Mouse (Mus musculus): ENCODE measurements around the gene Lmna. TPM values are rescaled to one million over a fixed set of nuclear protein-coding genes. Genes with fewer than 3 reads are reported as not detected.
A peak's percentile ranks its signal among the peaks of the same experiment; 100 is the strongest.

The Lmna gene
- total RNA-seq, 2 experiments from 2014 or later, result 109 to 113 TPM

DNA sequence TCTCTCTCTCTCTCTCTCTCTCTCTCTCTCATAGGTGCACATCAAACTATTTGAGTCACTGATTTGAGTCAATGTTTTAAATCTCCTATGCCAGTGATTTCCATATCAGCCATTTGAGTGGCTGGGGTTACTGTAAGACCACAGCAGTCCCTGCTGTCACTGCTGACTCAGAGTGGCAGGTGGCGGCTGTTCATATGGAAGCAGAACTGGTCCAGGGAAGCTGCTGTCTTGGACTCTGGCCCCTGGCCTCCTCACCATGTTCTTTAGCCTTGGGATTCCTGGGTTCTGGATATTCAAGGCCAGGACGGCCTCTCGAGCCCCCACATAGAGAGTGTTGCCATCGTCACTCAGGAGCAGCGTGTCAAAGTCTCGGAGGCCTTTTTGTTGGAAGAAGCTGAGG, 57.0 kb downstream of the Lmna start:
- no peak for DNase-seq (ENCODE audit: low spot score in 2 of 2)

- DNase-seq (ENCODE audit: low spot score in 2 of 2), result no peak
These were observed 57.5 kb downstream of the Lmna start for GRCm38 (mm10) chr3:88452246-88452645.

- no peak for DNase-seq (ENCODE audit: low spot score in 2 of 2)
These were observed 59.2 kb downstream of the Lmna start for GRCm38 (mm10) chr3:88450379-88451131.

DNA sequence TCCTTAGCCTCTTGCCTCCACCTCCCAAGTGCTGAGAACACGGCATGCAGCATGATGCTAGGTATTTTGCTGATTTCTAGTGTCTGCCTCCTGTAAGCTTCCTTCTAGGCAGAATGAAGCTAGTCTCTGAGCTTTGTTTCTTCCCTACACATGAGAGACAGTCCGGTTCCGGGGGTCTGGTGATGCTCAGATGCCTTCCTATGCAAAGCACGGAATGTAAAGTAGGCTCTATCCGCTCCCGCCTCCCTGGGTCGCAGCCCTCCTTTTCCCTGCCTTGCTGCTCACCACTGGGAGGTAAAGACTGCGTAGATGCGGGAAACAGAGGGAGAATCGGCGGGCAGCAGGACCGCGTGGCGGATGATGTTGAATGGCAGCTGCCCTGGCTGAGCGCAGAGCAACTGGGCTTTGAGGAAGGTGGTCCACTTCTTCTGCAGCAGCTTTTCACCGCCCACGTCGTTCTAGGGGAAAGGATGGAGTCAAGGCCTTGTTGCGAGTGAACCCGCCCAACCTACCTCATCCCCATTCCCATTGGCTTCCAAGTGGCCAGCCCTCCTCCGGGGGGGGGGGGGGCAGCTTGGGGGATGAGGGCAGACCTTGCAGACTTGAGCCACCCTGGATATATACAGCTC, 60.2 kb downstream of the Lmna start:
- no peak for DNase-seq (ENCODE audit: low spot score in 2 of 2)

DNA sequence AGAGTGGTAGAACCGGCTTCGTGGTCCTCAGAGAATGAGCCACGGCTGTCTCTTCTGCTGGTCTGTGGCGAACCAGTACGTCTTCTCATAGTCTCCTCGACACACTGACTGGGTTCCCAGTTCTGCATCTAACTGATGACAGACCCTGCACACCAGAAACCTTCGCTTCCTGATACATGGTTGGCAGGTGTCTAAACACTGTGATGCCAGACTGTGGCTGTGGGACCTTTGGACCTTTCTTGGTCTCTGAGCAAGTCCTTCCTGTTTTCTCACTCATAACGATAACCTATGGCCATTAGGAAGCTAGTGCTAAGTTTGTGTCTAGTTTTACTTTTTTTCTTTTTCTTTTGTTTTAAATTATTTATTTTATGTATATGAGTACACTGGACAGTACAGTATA, 61.3 kb downstream of the Lmna start:
- DNase-seq (ENCODE audit: low spot score in 2 of 2), result no peak

GRCm38 (mm10) chr3:88447676-88448183, 62.0 kb downstream of the Lmna start:
- no peak for DNase-seq (ENCODE audit: low spot score in 2 of 2)

- no peak for DNase-seq (ENCODE audit: low spot score in 2 of 2)
These were observed 63.2 kb downstream of the Lmna start for GRCm38 (mm10) chr3:88446471-88447123.

DNA sequence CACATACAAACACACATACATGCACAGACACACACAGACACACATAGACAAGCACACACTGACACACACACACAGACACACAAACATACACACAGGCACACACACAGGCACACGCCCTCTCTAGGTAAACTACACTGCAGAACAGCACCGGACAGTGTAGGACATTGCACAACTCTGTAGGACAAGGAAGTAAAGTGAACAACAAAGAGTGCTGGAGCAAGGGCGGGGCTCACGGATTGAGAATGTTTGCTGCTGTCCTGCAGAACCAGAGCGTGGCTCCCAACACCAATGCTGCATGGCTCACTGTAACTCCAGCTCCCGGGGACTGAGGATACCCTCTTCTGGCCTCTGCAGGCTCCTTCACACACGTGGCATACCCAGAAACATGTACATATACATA, 66.9 kb downstream of the Lmna start:
- no peak for DNase-seq (ENCODE audit: low spot score in 2 of 2)

- DNase-seq (ENCODE audit: low spot score in 2 of 2), result no peak
These were observed 67.3 kb downstream of the Lmna start for GRCm38 (mm10) chr3:88442488-88442887.

DNA sequence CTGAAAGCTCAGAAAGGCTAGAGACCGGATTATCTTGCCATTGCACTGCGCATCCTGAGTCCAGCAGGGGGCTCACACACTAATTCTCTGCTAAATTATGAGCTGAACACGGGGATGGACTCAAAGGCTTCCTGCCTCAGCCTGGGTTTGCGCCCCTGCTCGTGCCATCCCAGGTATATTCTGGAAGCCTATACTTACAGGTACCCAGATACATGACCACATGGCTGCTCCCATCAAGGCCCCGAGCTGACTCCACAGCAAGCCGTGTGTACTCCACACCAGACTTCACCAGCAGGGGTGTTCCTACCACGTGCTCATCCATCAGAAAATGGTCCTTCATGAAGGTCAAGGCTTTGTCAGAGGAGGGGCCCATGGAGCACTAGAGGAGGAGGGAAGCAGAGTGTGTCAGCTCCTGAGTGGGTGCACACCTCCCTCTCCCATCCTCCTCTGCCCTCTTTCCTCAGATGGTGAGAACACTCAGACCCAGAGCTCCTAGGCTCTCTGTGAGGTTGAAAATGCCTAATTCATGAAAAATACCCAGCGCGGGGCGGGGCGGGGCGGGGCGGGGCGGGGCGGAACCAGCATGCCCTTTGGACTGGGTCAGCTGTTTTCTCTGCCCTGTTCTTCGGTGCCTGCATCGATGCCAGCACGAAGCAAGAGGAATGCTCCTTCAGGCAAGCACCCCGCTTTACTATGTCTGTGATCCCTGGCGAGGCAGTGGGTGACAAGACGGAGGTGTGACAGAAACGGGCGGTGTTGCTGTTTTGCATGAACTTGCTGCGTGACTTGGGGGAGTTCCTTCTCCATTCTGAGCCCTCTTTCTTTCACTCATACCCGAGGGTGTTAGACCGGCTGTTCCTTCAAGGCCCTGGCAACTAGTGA, 69.0 kb downstream of the Lmna start:
- DNase-seq (ENCODE audit: low spot score in 2 of 2), result no peak

DNA sequence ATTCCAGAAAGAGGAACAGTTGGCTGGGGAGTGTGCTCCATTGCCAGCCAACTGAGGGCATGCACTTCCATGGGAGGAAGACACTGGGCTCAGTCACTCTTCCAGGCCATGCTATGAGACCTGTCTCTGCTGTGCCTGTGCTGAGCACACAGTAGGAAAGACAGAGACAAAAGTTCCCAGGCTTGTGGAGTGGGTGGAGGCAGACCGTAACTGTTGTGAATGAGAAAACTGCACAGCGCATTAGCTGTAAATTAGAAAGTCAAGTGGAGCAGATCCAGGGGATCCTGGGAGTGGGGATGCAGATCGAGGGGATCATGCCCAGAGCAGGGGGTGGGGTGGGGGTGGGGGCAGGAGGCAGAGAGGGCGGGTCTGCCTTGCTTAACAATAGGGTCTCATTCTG, 70.2 kb downstream of the Lmna start:
- DNase-seq (ENCODE audit: low spot score in 2 of 2), result no peak

DNA sequence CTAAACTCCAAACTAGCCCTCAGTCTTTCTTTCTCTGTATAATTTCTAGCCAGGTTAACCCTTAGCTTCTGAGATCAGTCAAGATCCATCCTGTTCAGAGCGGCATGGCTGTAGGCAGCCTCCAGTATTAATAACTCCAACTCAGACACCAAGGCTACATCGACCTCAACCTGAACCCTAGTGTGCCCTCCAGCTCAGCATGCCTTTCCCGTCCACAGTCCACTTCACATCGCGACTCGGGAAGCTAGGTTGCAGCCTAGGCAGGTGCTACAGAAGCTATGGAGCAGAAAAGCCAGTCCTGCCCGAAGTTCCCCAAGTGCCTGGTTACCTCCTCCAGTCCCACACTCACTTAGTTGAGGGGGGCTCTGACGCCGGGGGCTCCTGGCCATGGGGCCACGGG, 72.3 kb downstream of the Lmna start:
- no peak for DNase-seq (ENCODE audit: low spot score in 2 of 2)

- DNase-seq (ENCODE audit: low spot score in 2 of 2), result peak; percentile 37 to 46
These were observed 73.2 kb downstream of the Lmna start for GRCm38 (mm10) chr3:88436395-88437201.

DNA sequence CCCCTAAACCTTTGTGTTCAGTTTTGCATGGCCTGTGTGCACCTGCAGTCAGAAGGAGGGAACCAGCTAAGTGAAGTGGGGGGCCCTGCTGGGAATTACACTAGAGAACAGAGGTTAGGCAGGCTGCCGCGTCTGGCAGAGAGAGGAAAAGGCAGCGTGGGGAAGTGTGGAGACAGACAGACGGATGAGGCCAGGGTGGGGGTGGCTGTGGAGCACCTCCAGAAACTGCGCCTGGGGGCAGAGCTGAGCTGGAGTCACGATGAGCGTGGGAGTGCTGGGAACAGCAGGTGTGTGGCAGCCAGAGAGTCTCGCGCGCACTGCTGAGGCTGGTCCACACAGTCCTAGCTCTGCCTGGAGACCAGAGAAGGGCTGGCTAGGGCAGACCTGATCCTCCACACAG, 74.2 kb downstream of the Lmna start:
- no peak for DNase-seq (ENCODE audit: low spot score in 2 of 2)

Small RNA genes within 50 kb of the gene (microRNA-seq; reads per million reads assigned to microRNA genes)
- gene Mir1905, result not detected
- not detected for gene Mir7011

Other genes starting within 250 kb of the Lmna start
- gene Gm38392, start 222.7 kb downstream of the Lmna start, total RNA-seq (2021), result 1 to 10 TPM in 1 of 2 experiments, under 1 TPM in 1; 0.65 to 1.4 TPM
- 10 to 100 TPM in 1 of 2 experiments, 1 to 10 TPM in 1; 8.0 to 11.0 TPM for gene Tsacc, start 213.0 kb downstream of the Lmna start, total RNA-seq (2021)
- gene Cct3, start 212.8 kb downstream of the Lmna start, total RNA-seq (2021), result 100 to 1,000 TPM; 272 to 299 TPM
- 100 to 1,000 TPM; 163 to 166 TPM for gene Glmp, start 184.9 kb downstream of the Lmna start, total RNA-seq (2021)
- 1 to 10 TPM; 3.5 to 3.7 TPM for gene Tmem79, start 173.8 kb downstream of the Lmna start, total RNA-seq (2021)
- gene Smg5, start 173.7 kb downstream of the Lmna start, total RNA-seq (2021), result 10 to 100 TPM; 68.2 to 69.0 TPM
- 1 to 10 TPM; 4.9 to 6.4 TPM for gene Paqr6, start 145.4 kb downstream of the Lmna start, total RNA-seq (2021)
- gene Bglap3, start 137.2 kb downstream of the Lmna start, total RNA-seq (2021), result 1 to 10 TPM in 1 of 2 experiments, under 1 TPM in 1; 0.93 to 1.1 TPM
- not detected for gene Bglap2, start 131.3 kb downstream of the Lmna start, total RNA-seq (2021)
- gene Bglap, start 125.5 kb downstream of the Lmna start, total RNA-seq (2021), result 1 to 10 TPM; 2.5 to 2.8 TPM
- gene Pmf1, start 99.6 kb downstream of the Lmna start, total RNA-seq (2021), result 10 to 100 TPM; 78.8 to 79.0 TPM
- 10 to 100 TPM; 34.9 to 35.7 TPM for gene Slc25a44, start 84.8 kb downstream of the Lmna start, total RNA-seq (2021)
- gene Sema4a, start 48.8 kb downstream of the Lmna start, total RNA-seq (2021), result 10 to 100 TPM; 11.5 to 15.5 TPM
- 10 to 100 TPM; 11.2 to 16.1 TPM for gene Mex3a, start 22.4 kb upstream of the Lmna start, total RNA-seq (2021)
- gene Rab25, start 38.3 kb upstream of the Lmna start, total RNA-seq (2021), result 1 to 10 TPM in 1 of 2 experiments, under 1 TPM in 1; 0.54 to 3.9 TPM
- gene Lamtor2, start 43.1 kb upstream of the Lmna start, total RNA-seq (2021), result 100 to 1,000 TPM; 108 to 113 TPM
- 10 to 100 TPM; 52.6 to 62.6 TPM for gene Ubqln4, start 43.8 kb upstream of the Lmna start, total RNA-seq (2021)
- gene Ssr2, start 65.9 kb upstream of the Lmna start, total RNA-seq (2021), result 100 to 1,000 TPM; 240 to 260 TPM
- gene Arhgef2, start 96.0 kb upstream of the Lmna start, total RNA-seq (2021), result 10 to 100 TPM; 65.7 to 77.0 TPM
- gene Rxfp4, start 143.2 kb upstream of the Lmna start, total RNA-seq (2021), result not detected
- 10 to 100 TPM; 88.1 to 93.5 TPM for gene Khdc4, start 175.8 kb upstream of the Lmna start, total RNA-seq (2021)
- gene Rit1, start 206.9 kb upstream of the Lmna start, total RNA-seq (2021), result 10 to 100 TPM; 53.4 to 54.0 TPM